Mouse (Mus musculus): ENCODE data around the gene Ppid.

DNA sequence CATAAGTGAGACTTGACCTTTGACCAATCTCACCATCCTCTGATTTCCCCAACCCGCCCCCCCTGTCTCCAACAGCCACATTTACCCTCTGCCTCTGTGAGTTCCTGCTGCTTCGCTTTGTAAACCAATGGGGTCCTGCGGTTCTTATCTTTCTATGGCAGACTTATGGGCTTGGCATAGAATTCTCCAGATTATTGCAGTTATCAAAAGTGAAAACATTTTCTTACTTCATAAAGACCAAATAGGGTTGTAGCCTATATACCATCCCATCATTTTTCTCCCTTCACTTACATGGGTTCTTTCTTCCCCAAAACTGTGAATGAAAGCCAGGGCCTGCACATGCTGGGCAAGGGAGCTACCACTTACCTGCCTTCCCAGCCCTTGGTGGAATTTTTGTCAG lies 16.8 kb upstream of the Ppid start:
- TF ChIP-seq POLR2A (IDR thresholded peaks at IDR 0.05; ENCODE audit: low read depth, low read length) (no peak), CTCF (IDR thresholded peaks at IDR 0.05; ENCODE audit: extremely low read depth, insufficient read length, insufficient replicate concordance, low read depth, low read length) (no peak)

Data from small intestine, adult 2 months (tissue).